Mouse (Mus musculus) layer of hippocampus, postnatal 14 days (tissue): ENCODE results near the gene Tpra1. TPM values are rescaled to one million over a fixed set of nuclear protein-coding genes. Genes with fewer than 3 reads are reported as not detected.
A peak's percentile ranks its signal among the peaks of the same experiment; 100 is the strongest.

Source experiments
- DNase-seq, 2 experiments: peaks; one replicate each; pipeline ENCODE4 v3.0.0; 2021 to 2022; ENCODE audit warnings: low spot score in 2 of 2, mixed read lengths in 1 of 2
- total RNA-seq, 2 experiments: library from RNA; stranded (reverse); gene quantifications; 2 replicates each; pipeline ENCODE4 v1.2.3; 2021

Gene Tpra1
- total RNA-seq, 2 experiments from 2014 or later, result 36.7 to 38.0 TPM

- DNase-seq, result no peak
These were observed 44.4 kb downstream of the Tpra1 start for GRCm38 (mm10) chr6:88946442-88946841.

- DNase-seq, result no peak
These were observed 45.7 kb downstream of the Tpra1 start for GRCm38 (mm10) chr6:88947771-88948170.

- no peak for DNase-seq
These were observed 54.7 kb downstream of the Tpra1 start for GRCm38 (mm10) chr6:88956725-88957124.

- DNase-seq, result no peak
These were observed 55.3 kb downstream of the Tpra1 start for GRCm38 (mm10) chr6:88957313-88957712.

- no peak for DNase-seq
These were observed 55.8 kb downstream of the Tpra1 start for GRCm38 (mm10) chr6:88957801-88958211.

GRCm38 (mm10) chr6:88958305-88958704 is 56.3 kb downstream of the Tpra1 start:
- DNase-seq, result no peak

- DNase-seq, result peak in 1 of 2 experiments; percentile 54
These were observed 57.8 kb downstream of the Tpra1 start for GRCm38 (mm10) chr6:88959834-88960233.

GRCm38 (mm10) chr6:88960941-88961340 is 58.9 kb downstream of the Tpra1 start:
- no peak for DNase-seq

Other genes with a start within 250 kb of the Tpra1 start
- 100 to 1,000 TPM; 174 to 186 TPM for gene Mgll, start 177.8 kb upstream of the Tpra1 start, total RNA-seq
- 10 to 100 TPM; 25.8 to 32.1 TPM for gene Abtb1, start 60.3 kb upstream of the Tpra1 start, total RNA-seq
- 100 to 1,000 TPM; 212 to 229 TPM for gene Podxl2, start 27.2 kb upstream of the Tpra1 start, total RNA-seq
- gene Mcm2, start 3.5 kb upstream of the Tpra1 start, total RNA-seq, result 1 to 10 TPM; 5.4 to 7.8 TPM